Mouse (Mus musculus): Measurements from ENCODE around the gene Cd40lg. TPM values are rescaled to one million over a fixed set of nuclear protein-coding genes. Genes with fewer than 3 reads are reported as not detected.

Gene Cd40lg
- polyA plus RNA-seq (2014; fragmentation: Nextera tagmentation; extraction: Ambion mirVana), result not detected in 2 replicates

- H3K27me3 ChIP-seq (replicated peaks; ENCODE audit: control insufficient read depth, insufficient read depth, low read length), result no peaks in the 10 kb centered on the region
- H3K9ac ChIP-seq (ENCODE audit: low read depth, low read length), result no peak within 1 kb of the TSS
- ATAC-seq (replicated peaks; ENCODE audit: low FRiP score) (no peak), DNase-seq (ENCODE audit: low spot score) (no peak)
- no peaks in the 10 kb centered on the region for H3K36me3 ChIP-seq (ENCODE audit: control insufficient read depth, insufficient read depth, low read length)
- no peak within 1 kb of the TSS for H3K27ac ChIP-seq (ENCODE audit: low read depth, low read length)
- H3K4me1 ChIP-seq (replicated peaks; ENCODE audit: control insufficient read depth, insufficient read depth, low read length), result no peaks in the 10 kb centered on the region
- no peak within 1 kb of the TSS for H3K4me3 ChIP-seq (ENCODE audit: low read depth, low read length)
- WGBS, result 85% methylated on average over 9 of the region's 9 CpGs
- no peaks in the 10 kb centered on the region for H3K9me3 ChIP-seq (ENCODE audit: control insufficient read depth, low read length)
- H3K4me2 ChIP-seq, result no peak within 1 kb of the TSS
These were observed at the start of gene Cd40lg for GRCm38 (mm10) chrX:57211876-57212275. Gene Cd40lg, plus strand, starts transcription at chrX:57212143.

- H3K36me3 ChIP-seq (ENCODE audit: control insufficient read depth, insufficient read depth, low read length), result no peaks in the 10 kb centered on the region
- H3K4me2 ChIP-seq, result no peak overlapping the region
- 53% methylated on average over 1 of the region's 1 CpGs for WGBS
- H3K9ac ChIP-seq (ENCODE audit: low read depth, low read length), result no peak overlapping the region
- ATAC-seq (replicated peaks; ENCODE audit: low FRiP score) (no peak), DNase-seq (ENCODE audit: low spot score) (no peak)
- H3K4me3 ChIP-seq (ENCODE audit: low read depth, low read length), result no peak overlapping the region
- H3K27me3 ChIP-seq (replicated peaks; ENCODE audit: control insufficient read depth, insufficient read depth, low read length), result no peaks in the 10 kb centered on the region
- no peaks in the 10 kb centered on the region for H3K4me1 ChIP-seq (replicated peaks; ENCODE audit: control insufficient read depth, insufficient read depth, low read length)
- H3K9me3 ChIP-seq (ENCODE audit: control insufficient read depth, low read length), result no peaks in the 10 kb centered on the region
- no peak overlapping the region for H3K27ac ChIP-seq (ENCODE audit: low read depth, low read length)
These were observed 45.4 kb upstream of the Cd40lg start for GRCm38 (mm10) chrX:57166549-57166948.

- Histone ChIP-seq H3K4me2 (no peak overlapping the region), H3K9me3 (ENCODE audit: control insufficient read depth, low read length) (no peaks in the 10 kb centered on the region), H3K27ac (ENCODE audit: low read depth, low read length) (no peak overlapping the region), H3K27me3 (replicated peaks; ENCODE audit: control insufficient read depth, insufficient read depth, low read length) (no peaks in the 10 kb centered on the region), H3K36me3 (ENCODE audit: control insufficient read depth, insufficient read depth, low read length) (no peaks in the 10 kb centered on the region), H3K4me1 (replicated peaks; ENCODE audit: control insufficient read depth, insufficient read depth, low read length) (no peaks in the 10 kb centered on the region), H3K9ac (ENCODE audit: low read depth, low read length) (no peak overlapping the region), H3K4me3 (ENCODE audit: low read depth, low read length) (no peak overlapping the region)
- DNase-seq (ENCODE audit: low spot score) (no peak), ATAC-seq (replicated peaks; ENCODE audit: low FRiP score) (no peak)
These were observed 40.7 kb upstream of the Cd40lg start for GRCm38 (mm10) chrX:57171269-57171668.

DNA sequence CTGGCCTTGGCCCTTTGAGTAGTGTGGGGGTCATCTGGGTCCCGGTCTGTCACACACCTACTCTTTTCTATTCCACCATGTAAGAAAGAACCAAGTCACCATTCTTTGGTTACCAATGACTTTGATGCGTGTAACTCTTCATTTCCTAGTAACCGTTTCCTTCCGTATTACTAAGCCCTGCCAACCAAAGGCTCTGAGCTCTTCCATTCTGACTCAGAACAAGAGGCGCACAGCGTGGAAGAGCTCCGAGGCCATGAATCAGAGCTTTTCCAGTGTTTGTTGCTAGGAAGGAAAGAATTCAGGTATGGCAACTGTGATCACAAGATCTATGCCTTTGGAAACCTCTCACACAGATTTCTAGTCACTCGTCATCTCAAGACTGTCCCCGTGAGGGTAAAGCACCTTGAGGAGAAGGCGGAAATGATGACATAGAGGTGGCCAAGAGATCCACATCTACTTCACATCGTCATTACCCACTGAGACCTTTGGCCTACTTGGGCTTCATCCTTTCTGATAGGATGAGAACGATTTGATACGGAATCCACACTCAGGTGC lies 34.6 kb upstream of the Cd40lg start:
- Histone ChIP-seq H3K9ac (ENCODE audit: low read depth, low read length) (no peak overlapping the region), H3K27ac (ENCODE audit: low read depth, low read length) (no peak overlapping the region), H3K9me3 (ENCODE audit: control insufficient read depth, low read length) (no peaks in the 10 kb centered on the region), H3K4me1 (replicated peaks; ENCODE audit: control insufficient read depth, insufficient read depth, low read length) (no peaks in the 10 kb centered on the region), H3K4me3 (ENCODE audit: low read depth, low read length) (no peak overlapping the region), H3K36me3 (ENCODE audit: control insufficient read depth, insufficient read depth, low read length) (no peaks in the 10 kb centered on the region), H3K4me2 (no peak overlapping the region), H3K27me3 (replicated peaks; ENCODE audit: control insufficient read depth, insufficient read depth, low read length) (no peaks in the 10 kb centered on the region)
- ATAC-seq (replicated peaks; ENCODE audit: low FRiP score), result no peak
- DNase-seq (ENCODE audit: low spot score), result no peak
- 88% methylated on average over 13 of the region's 13 CpGs for WGBS

DNA sequence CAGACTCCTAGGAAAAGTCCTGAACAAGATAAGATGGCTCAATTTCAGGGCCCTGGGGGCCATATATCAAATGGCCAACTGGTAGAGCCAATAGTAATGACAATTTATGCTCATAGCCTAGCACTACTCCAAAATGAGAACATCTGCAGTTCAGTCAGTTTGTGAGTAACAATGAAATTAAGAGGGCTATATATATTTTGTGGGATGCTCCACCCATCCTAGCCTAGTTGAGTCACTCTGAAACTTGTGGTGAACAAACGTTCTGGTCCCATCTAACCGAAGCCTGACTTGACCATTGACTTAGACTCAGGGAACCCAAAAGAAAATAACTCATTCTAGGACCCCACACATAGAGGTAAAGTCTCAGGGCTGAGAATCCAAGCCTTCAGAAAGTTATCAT lies 29.5 kb upstream of the Cd40lg start:
- Histone ChIP-seq H3K4me1 (replicated peaks; ENCODE audit: control insufficient read depth, insufficient read depth, low read length) (no peaks in the 10 kb centered on the region), H3K27ac (ENCODE audit: low read depth, low read length) (no peak overlapping the region), H3K36me3 (ENCODE audit: control insufficient read depth, insufficient read depth, low read length) (no peaks in the 10 kb centered on the region), H3K27me3 (replicated peaks; ENCODE audit: control insufficient read depth, insufficient read depth, low read length) (no peaks in the 10 kb centered on the region), H3K9ac (ENCODE audit: low read depth, low read length) (no peak overlapping the region), H3K4me2 (no peak overlapping the region), H3K9me3 (ENCODE audit: control insufficient read depth, low read length) (no peaks in the 10 kb centered on the region), H3K4me3 (ENCODE audit: low read depth, low read length) (no peak overlapping the region)
- 79% methylated on average over 2 of the region's 2 CpGs for WGBS
- ATAC-seq (replicated peaks; ENCODE audit: low FRiP score) (no peak), DNase-seq (ENCODE audit: low spot score) (no peak)

- Histone ChIP-seq H3K27ac (ENCODE audit: low read depth, low read length) (no peak overlapping the region), H3K36me3 (ENCODE audit: control insufficient read depth, insufficient read depth, low read length) (no peaks in the 10 kb centered on the region), H3K4me2 (no peak overlapping the region), H3K4me3 (ENCODE audit: low read depth, low read length) (no peak overlapping the region), H3K27me3 (replicated peaks; ENCODE audit: control insufficient read depth, insufficient read depth, low read length) (no peaks in the 10 kb centered on the region), H3K4me1 (replicated peaks; ENCODE audit: control insufficient read depth, insufficient read depth, low read length) (no peaks in the 10 kb centered on the region), H3K9ac (ENCODE audit: low read depth, low read length) (no peak overlapping the region), H3K9me3 (ENCODE audit: control insufficient read depth, low read length) (no peaks in the 10 kb centered on the region)
- 81% methylated on average over 3 of the region's 3 CpGs for WGBS
- DNase-seq (ENCODE audit: low spot score) (no peak), ATAC-seq (replicated peaks; ENCODE audit: low FRiP score) (no peak)
These were observed 28.6 kb upstream of the Cd40lg start for GRCm38 (mm10) chrX:57183359-57183758.

DNA sequence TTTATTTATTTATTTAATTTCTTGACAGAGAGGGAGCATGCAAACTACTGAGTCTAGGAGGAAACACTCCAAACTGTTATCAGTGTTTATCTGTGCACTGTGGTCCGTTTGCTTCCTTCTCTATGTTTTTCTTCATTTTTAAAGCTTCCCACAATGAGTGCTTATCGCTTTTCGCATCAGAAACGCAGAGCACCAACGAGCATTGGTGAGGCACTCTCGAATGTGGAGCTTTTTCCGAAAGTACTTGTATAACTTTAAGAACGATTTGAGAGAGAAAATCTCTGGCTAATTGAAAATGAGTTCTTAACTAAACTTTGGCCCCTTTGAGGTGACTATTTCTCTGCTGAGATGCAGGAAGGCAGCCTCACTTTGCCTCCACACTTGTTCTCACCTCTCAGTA lies 24.6 kb upstream of the Cd40lg start:
- Histone ChIP-seq H3K27me3 (replicated peaks; ENCODE audit: control insufficient read depth, insufficient read depth, low read length) (no peaks in the 10 kb centered on the region), H3K4me3 (ENCODE audit: low read depth, low read length) (no peak overlapping the region), H3K9ac (ENCODE audit: low read depth, low read length) (no peak overlapping the region), H3K27ac (ENCODE audit: low read depth, low read length) (no peak overlapping the region), H3K4me2 (no peak overlapping the region), H3K36me3 (ENCODE audit: control insufficient read depth, insufficient read depth, low read length) (no peaks in the 10 kb centered on the region), H3K9me3 (ENCODE audit: control insufficient read depth, low read length) (no peaks in the 10 kb centered on the region), H3K4me1 (replicated peaks; ENCODE audit: control insufficient read depth, insufficient read depth, low read length) (no peaks in the 10 kb centered on the region)
- 55% methylated on average over 8 of the region's 8 CpGs for WGBS
- DNase-seq (ENCODE audit: low spot score), result no peak
- ATAC-seq (replicated peaks; ENCODE audit: low FRiP score), result no peak

DNA sequence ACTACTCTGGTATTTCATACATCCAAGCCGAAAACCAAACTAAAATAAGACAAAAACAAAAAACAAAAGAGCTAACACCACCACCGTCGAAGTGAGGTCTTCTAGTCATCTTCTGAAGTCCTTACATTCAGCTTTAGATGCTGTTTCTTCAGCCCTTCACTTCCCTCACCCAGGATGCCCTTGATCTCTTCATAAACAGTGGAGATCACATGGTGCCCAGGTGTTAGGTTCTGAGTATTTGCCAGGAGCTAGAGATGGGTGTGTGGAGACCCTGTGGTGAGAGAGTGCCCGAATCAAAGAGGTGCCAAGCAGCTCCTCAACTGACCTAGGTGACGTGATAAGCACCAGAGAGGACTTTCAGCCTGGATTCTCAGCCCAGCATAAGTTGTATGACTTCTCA lies 22.6 kb upstream of the Cd40lg start:
- DNase-seq (ENCODE audit: low spot score) (no peak), ATAC-seq (replicated peaks; ENCODE audit: low FRiP score) (no peak)
- H3K4me3 ChIP-seq (ENCODE audit: low read depth, low read length), result no peak overlapping the region
- no peak overlapping the region for H3K9ac ChIP-seq (ENCODE audit: low read depth, low read length)
- H3K36me3 ChIP-seq (ENCODE audit: control insufficient read depth, insufficient read depth, low read length), result no peaks in the 10 kb centered on the region
- no peaks in the 10 kb centered on the region for H3K27me3 ChIP-seq (replicated peaks; ENCODE audit: control insufficient read depth, insufficient read depth, low read length)
- H3K4me1 ChIP-seq (replicated peaks; ENCODE audit: control insufficient read depth, insufficient read depth, low read length), result no peaks in the 10 kb centered on the region
- no peak overlapping the region for H3K27ac ChIP-seq (ENCODE audit: low read depth, low read length)
- no peak overlapping the region for H3K4me2 ChIP-seq
- no peaks in the 10 kb centered on the region for H3K9me3 ChIP-seq (ENCODE audit: control insufficient read depth, low read length)
- WGBS, result 57% methylated on average over 5 of the region's 5 CpGs

GRCm38 (mm10) chrX:57196319-57196718 lies 15.6 kb upstream of the Cd40lg start:
- WGBS, result 72% methylated on average over 9 of the region's 9 CpGs
- Histone ChIP-seq H3K4me1 (replicated peaks; ENCODE audit: control insufficient read depth, insufficient read depth, low read length) (no peaks in the 10 kb centered on the region), H3K4me2 (no peak overlapping the region), H3K9ac (ENCODE audit: low read depth, low read length) (no peak overlapping the region), H3K4me3 (ENCODE audit: low read depth, low read length) (no peak overlapping the region), H3K27ac (ENCODE audit: low read depth, low read length) (no peak overlapping the region), H3K27me3 (replicated peaks; ENCODE audit: control insufficient read depth, insufficient read depth, low read length) (no peaks in the 10 kb centered on the region), H3K9me3 (ENCODE audit: control insufficient read depth, low read length) (no peaks in the 10 kb centered on the region), H3K36me3 (ENCODE audit: control insufficient read depth, insufficient read depth, low read length) (no peaks in the 10 kb centered on the region)
- no peak for ATAC-seq (replicated peaks; ENCODE audit: low FRiP score)
- DNase-seq (ENCODE audit: low spot score), result no peak

All from liver, embryonic 11.5 days (tissue).